Mouse (Mus musculus) E14TG2a.4 (cell line): ENCODE measurements around the gene Dennd6a.

Experiments used
- H3K27me3 ChIP-seq: 2 replicates; pipeline ENCODE4 v1.6.1; 2014; ENCODE audit warnings: low read length, control low read depth; ENCODE audit not compliant: insufficient read depth
- H3K36me3 ChIP-seq: 2 replicates; pipeline ENCODE4 v1.6.1; 2014; ENCODE audit warnings: low read length, control low read depth; ENCODE audit not compliant: insufficient read depth
- H3K4me1 ChIP-seq: replicated peaks from 2 replicates; pipeline ENCODE4 v1.6.1; 2014; ENCODE audit warnings: low read depth, low read length, control low read depth
- H3K4me3 ChIP-seq: replicated peaks from 2 replicates; pipeline ENCODE4 v1.5.1; 2014; ENCODE audit warnings: mild to moderate bottlenecking, low read length
- H3K9me3 ChIP-seq: 2 replicates; pipeline ENCODE4 v1.6.1; 2014; ENCODE audit warnings: low read length, control low read depth
- CTCF ChIP-seq: conservative IDR thresholded peaks from 2 replicates; pipeline ENCODE4 v1.5.1; 2014; ENCODE audit warnings: low read length
- NANOG ChIP-seq: IDR thresholded peaks from 2 replicates; pipeline ENCODE4 v1.6.1; 2014; ENCODE audit warnings: borderline replicate concordance, low read length, mixed read lengths
- POU5F1 ChIP-seq: IDR thresholded peaks from 2 replicates; pipeline ENCODE4 v1.6.1; 2014; ENCODE audit warnings: low read length, borderline replicate concordance

Dennd6a gene

DNA sequence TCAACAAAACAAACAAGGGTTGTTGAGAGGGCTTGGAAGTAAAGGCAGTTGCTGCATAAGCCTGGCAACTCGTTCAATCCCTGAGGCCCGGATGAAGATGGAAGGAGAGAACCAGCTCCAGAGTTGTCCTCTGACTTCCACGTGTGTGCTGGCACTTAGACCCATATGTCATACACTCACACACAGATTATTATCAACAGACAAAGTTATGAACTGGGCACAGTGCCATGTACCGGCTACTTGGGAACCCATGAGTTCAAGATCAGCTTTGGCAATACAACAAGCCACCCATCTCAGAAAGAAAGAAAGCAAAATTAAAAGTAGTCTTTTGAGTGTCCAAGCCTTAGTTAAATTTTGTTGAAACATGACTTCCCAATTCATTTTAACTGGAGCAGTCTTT lies 51.6 kb downstream of the Dennd6a start:
- H3K9me3 ChIP-seq, result no peaks in the 10 kb centered on the region
- H3K36me3 ChIP-seq, result peaks cover 71% of the 10 kb centered on the region
- no peaks in the 10 kb centered on the region for H3K27me3 ChIP-seq
- no peaks in the 10 kb centered on the region for H3K4me1 ChIP-seq
- H3K4me3 ChIP-seq, result no peak overlapping the region
- TF ChIP-seq POU5F1, result no peak
- TF ChIP-seq NANOG, result no peak
- TF ChIP-seq CTCF, result no peak

DNA sequence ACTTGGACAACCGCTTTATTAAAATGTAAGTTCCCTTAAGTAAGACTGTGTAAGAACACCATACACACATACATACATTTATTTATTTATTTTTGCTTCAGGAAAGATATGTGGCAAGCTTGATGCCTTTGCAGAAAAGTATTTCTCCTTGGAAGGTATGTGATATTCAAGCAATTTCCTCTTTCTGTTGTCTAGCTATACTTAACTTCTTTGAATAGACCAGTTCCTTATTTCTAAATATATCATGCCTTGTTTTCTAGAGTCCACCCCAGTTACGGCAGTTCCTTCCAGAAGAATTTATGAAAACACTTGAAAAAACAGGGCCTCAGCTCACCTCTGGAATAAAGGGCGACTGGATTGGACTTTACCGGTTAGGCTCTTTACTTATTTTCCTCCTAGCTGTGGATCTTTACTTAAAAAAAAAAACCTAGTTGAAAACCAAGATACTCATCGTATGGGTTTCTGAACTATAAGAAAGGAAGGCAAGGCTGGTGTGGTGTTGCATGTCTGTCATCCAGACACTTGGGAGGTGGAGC lies 53.0 kb downstream of the Dennd6a start:
- Histone ChIP-seq H3K27me3 (no peaks in the 10 kb centered on the region), H3K9me3 (no peaks in the 10 kb centered on the region), H3K4me1 (no peaks in the 10 kb centered on the region), H3K4me3 (no peak overlapping the region), H3K36me3 (peaks cover 66% of the 10 kb centered on the region)
- TF ChIP-seq POU5F1, result no peak
- TF ChIP-seq CTCF, result no peak
- TF ChIP-seq NANOG, result no peak

DNA sequence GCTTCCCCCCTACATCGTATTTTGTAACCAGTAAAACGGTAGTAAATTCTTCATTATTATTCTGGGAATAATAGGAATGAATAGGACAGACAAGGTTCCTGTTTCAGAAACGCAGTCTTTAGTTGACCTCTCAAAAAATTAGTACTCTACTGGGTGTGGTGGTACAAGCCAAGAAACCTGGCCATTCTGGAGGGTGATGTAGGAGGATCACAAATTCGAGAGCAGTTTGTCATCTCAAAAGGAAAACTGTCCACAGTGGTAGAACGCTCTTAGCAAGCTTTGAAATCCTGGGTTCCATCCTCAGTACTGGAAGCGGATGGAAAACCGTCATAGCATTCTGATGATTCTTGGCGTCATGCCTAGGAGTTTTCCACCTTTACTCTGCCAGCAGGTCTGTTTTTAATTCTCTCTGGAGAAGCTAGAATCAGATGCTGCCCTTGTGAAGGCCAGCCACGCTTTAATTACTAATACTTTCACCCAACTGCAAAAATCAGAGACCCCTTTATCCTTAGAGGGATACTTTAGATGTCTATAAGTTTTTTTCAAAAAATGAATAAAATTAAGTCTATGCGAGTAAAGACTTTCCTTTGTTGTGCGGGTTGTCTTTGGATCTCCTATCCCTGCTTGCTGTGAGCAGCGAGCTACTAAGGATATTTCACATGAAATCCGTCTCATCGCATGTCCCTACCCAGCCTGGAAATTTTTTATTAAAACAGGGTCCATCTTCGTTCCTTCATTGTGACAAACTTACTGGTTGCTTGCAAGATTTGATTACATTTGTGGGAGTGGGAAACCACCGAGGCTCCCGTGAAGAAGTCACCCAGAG lies 63.6 kb downstream of the Dennd6a start:
- no peaks in the 10 kb centered on the region for H3K9me3 ChIP-seq
- no peak for TF ChIP-seq CTCF
- no peak for TF ChIP-seq NANOG
- TF ChIP-seq POU5F1, result no peak
- peaks cover 5% of the 10 kb centered on the region; the same call in 1 of the 2 replicates for H3K36me3 ChIP-seq
- peaks cover 31% of the 10 kb centered on the region for H3K4me1 ChIP-seq
- H3K4me3 ChIP-seq, result peak overlapping the region; percentile 95
- no peaks in the 10 kb centered on the region for H3K27me3 ChIP-seq

DNA sequence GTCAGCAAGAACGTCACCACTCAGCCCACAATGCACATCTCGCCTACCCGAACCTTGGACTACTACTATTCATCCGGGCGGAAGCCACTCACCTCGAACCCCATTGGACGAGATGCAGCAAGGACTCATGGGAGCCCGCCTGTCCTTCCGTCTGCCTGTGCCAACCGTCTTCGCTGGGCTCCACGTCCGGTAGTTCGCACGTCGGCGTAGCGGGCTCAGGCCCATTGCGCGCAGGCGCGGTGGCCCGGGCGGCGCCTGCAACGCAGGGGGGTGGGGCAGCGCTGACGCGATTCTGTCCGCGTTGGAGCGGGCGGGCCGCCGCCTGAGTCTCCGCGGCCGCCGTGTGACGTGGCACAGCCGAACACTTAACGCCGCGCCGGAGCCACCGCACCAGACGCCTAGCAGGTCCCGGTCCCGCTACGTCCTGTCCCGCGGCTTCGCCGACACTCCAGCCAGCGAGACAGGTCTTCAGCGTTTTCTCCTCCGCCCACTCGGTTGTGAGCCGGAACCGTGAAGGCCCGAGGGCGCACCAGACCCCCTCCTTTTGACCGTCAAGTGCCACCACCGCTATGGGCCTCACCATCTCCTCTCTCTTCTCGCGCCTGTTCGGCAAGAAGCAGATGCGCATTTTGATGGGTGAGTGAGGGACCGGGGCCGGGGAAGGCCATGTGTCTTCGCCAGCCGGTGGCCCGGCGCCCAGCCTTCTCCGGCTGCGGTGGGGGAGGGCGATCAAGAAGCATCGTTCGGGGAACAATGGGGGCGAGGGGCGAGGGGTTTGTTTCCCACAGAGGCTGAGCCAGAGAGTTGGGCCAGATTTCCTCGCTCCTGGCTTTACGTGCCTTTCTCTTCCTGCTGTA lies 64.4 kb downstream of the Dennd6a start, which contains the start of gene Arf4:
Arf4 (plus strand) TSS at position 224 of the 857 bp plus-strand sequence.
- Histone ChIP-seq H3K36me3 (no peaks in the 10 kb centered on the region), H3K4me3 (peak within 1 kb of the TSS; percentile 95)

DNA sequence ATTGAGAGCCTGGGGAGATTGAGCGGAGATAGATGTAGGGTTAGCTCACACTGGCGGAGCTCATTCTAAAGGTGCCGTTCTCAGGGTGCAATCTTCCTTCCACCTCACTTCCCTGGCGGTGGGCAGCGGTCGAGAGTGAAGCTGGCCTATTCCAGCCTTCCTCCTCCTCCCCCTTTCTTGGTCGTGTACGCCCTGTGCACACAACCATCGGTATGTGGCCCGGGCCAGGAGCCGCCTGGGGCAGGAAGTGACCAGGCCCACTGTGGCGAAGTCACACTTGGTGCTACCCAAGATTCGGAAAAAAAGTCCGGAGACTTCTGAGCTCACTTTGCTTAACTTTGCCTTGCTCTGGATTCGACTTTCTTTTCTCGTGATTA lies 65.0 kb downstream of the Dennd6a start:
- Histone ChIP-seq H3K4me1 (peaks cover 31% of the 10 kb centered on the region), H3K9me3 (no peaks in the 10 kb centered on the region), H3K36me3 (no peaks in the 10 kb centered on the region), H3K4me3 (peak overlapping the region; percentile 95), H3K27me3 (no peaks in the 10 kb centered on the region)
- no peak for TF ChIP-seq CTCF
- TF ChIP-seq NANOG, result no peak
- no peak for TF ChIP-seq POU5F1

More for the DNA sequence above, 64.4 kb downstream of the Dennd6a start, which contains the start of gene Arf4:
- Histone ChIP-seq H3K9me3 (no peaks in the 10 kb centered on the region), H3K4me1 (peaks cover 31% of the 10 kb centered on the region), H3K27me3 (no peaks in the 10 kb centered on the region)
- TF ChIP-seq NANOG (no peak), POU5F1 (no peak), CTCF (no peak)

DNA sequence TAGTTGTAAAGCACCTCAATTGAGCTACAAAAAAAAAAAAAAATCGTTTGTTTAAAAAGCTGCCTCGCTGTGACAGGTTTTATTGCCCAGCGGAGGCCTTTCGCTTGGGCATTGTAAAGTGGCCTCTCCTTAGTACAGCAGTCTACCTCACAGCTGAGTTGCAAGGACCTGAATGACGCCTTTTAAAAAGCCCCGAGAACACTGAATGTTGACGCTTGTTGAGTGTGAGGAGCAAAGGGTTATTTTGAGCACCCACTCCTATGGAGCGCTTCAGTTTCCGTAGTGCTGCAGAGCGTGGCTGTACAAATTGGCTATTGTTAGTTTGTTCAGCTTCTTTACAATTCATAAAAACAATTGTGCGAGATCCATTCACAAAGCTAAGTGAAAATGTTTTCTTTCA lies 65.6 kb downstream of the Dennd6a start:
- no peaks in the 10 kb centered on the region for H3K27me3 ChIP-seq
- TF ChIP-seq NANOG (no peak), POU5F1 (no peak), CTCF (no peak)
- no peaks in the 10 kb centered on the region for H3K9me3 ChIP-seq
- peak overlapping the region; percentile 95 for H3K4me3 ChIP-seq
- peaks cover 33% of the 10 kb centered on the region for H3K4me1 ChIP-seq
- H3K36me3 ChIP-seq, result no peaks in the 10 kb centered on the region

DNA sequence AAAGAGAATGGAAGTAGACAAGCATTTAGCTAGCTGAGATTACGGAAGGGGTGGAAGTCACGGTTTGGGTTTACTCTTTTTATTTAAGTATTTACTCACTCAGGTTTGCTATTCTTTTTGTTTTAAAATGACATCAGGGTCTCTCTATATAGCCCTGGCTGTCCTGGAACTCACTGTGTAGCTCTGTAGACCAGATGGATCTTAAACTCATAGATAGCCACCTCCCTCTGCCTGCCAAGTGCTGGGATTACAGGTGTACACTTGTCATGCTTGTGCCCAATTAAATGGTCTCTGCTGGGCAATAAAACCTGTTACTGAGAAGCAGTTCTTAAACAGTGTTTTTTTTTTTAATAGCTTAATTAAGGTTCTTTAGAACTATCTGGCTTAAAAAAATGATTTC lies 66.3 kb downstream of the Dennd6a start:
- Histone ChIP-seq H3K4me3 (peak overlapping the region; percentile 95), H3K36me3 (no peaks in the 10 kb centered on the region), H3K9me3 (no peaks in the 10 kb centered on the region), H3K27me3 (no peaks in the 10 kb centered on the region), H3K4me1 (peaks cover 35% of the 10 kb centered on the region)
- TF ChIP-seq CTCF, result no peak
- no peak for TF ChIP-seq NANOG
- TF ChIP-seq POU5F1, result no peak

DNA sequence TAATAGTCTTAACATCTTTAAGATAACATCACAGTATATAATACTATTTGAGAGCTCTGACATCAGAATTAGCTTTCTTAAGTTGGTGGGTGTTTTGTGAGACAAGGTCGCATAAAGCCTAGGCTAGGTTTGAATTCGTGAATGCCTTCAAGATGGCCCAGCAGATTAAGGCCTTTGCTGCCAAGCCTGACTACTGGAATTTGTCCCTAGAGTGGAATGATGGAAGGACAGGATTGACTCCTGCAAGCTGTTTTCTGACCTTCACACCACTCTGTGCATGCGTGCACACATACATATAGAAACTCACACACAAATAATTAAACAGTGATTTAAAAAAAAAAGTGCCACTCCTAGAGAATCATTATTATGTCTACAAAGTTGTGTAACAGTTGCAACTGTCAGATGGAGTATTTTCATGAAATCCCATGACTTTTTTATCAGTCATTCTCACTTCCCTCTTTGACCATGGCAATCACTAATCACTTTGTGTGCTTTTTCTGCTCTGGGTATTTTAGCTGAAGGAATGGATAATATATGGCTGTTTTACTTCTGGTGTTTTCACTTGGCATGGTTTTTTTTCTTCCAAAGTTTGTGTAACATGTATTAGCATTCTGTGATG lies 69.5 kb downstream of the Dennd6a start:
- H3K27me3 ChIP-seq, result no peaks in the 10 kb centered on the region
- H3K9me3 ChIP-seq, result no peaks in the 10 kb centered on the region
- H3K36me3 ChIP-seq, result peaks cover 21% of the 10 kb centered on the region
- H3K4me1 ChIP-seq, result peaks cover 29% of the 10 kb centered on the region
- no peak overlapping the region for H3K4me3 ChIP-seq
- TF ChIP-seq NANOG (no peak), CTCF (no peak), POU5F1 (no peak)
